Mouse (Mus musculus) megakaryocyte, embryonic 14.5 days (primary cell): ENCODE data around the gene Rilp. TPM values are rescaled to one million over a fixed set of nuclear protein-coding genes. Genes with fewer than 3 reads are reported as not detected.

Experiments
- H3K27me3 ChIP-seq: replicated peaks from 2 replicates; pipeline ENCODE3; 2012; ENCODE audit warnings: inconsistent platforms
- H3K36me3 ChIP-seq: replicated peaks from 2 replicates; pipeline ENCODE3; 2012; ENCODE audit warnings: low read length, inconsistent platforms, mixed read lengths
- H3K4me1 ChIP-seq: 2 replicates; pipeline ENCODE4 v1.6.1; 2012; ENCODE audit warnings: inconsistent platforms
- H3K4me3 ChIP-seq: replicated peaks from 2 replicates; pipeline ENCODE3; 2012; ENCODE audit warnings: moderate library complexity, mild to moderate bottlenecking, inconsistent platforms
- H3K9me3 ChIP-seq: 2 replicates; pipeline ENCODE4 v1.6.1; 2012; ENCODE audit warnings: inconsistent platforms
- FLI1 ChIP-seq: IDR thresholded peaks from 2 replicates; pipeline ENCODE4 v1.6.1; 2012; ENCODE audit warnings: low read length, inconsistent platforms, mixed read lengths
- GATA1 ChIP-seq: IDR thresholded peaks from 3 replicates; pipeline ENCODE4 v1.6.1; 2012; ENCODE audit warnings: mixed read lengths, low read length, inconsistent platforms, borderline replicate concordance
- polyA plus RNA-seq: library from polyadenylated mRNA; stranded (reverse); fragments of >175 nt; gene quantifications from 2 replicates; pipeline ENCODE4 v1.2.3, GENCODE M21; 2012; ENCODE audit warnings: low replicate concordance; ENCODE audit not compliant: insufficient read depth

The Rilp gene
- polyA plus RNA-seq, 1 experiment: 9.5 TPM

GRCm38 (mm10) chr11:75465051-75465450 lies 44.8 kb upstream of the Rilp start:
- Histone ChIP-seq H3K9me3 (peaks cover 7% of the 10 kb centered on the region; the same call in 1 of the 2 replicates), H3K36me3 (peaks cover 45% of the 10 kb centered on the region), H3K4me3 (peak overlapping the region; percentile 82), H3K4me1 (peaks cover 70% of the 10 kb centered on the region), H3K27me3 (no peaks in the 10 kb centered on the region)
- TF ChIP-seq GATA1 (no peak), FLI1 (no peak)

GRCm38 (mm10) chr11:75466731-75467505 lies 43.0 kb upstream of the Rilp start:
- Histone ChIP-seq H3K4me3 (no peak overlapping the region), H3K36me3 (peaks cover 45% of the 10 kb centered on the region), H3K4me1 (peaks cover 62% of the 10 kb centered on the region), H3K9me3 (peaks cover 7% of the 10 kb centered on the region; the same call in 1 of the 2 replicates), H3K27me3 (no peaks in the 10 kb centered on the region)
- TF ChIP-seq FLI1 (no peak), GATA1 (no peak)

GRCm38 (mm10) chr11:75467512-75468215 lies 42.2 kb upstream of the Rilp start:
- Histone ChIP-seq H3K36me3 (peaks cover 45% of the 10 kb centered on the region), H3K4me1 (peaks cover 60% of the 10 kb centered on the region), H3K9me3 (peaks cover 7% of the 10 kb centered on the region; the same call in 1 of the 2 replicates), H3K4me3 (peak overlapping the region; percentile 77), H3K27me3 (no peaks in the 10 kb centered on the region)
- TF ChIP-seq GATA1: no peak
- TF ChIP-seq FLI1: no peak

GRCm38 (mm10) chr11:75468410-75468809 lies 41.5 kb upstream of the Rilp start:
- Histone ChIP-seq H3K36me3 (peaks cover 39% of the 10 kb centered on the region), H3K9me3 (peaks cover 7% of the 10 kb centered on the region; the same call in 1 of the 2 replicates), H3K4me3 (peak overlapping the region; percentile 77), H3K27me3 (no peaks in the 10 kb centered on the region), H3K4me1 (peaks cover 60% of the 10 kb centered on the region)
- no peak for TF ChIP-seq GATA1
- no peak for TF ChIP-seq FLI1

- Histone ChIP-seq H3K36me3 (peaks cover 31% of the 10 kb centered on the region), H3K27me3 (no peaks in the 10 kb centered on the region), H3K9me3 (peaks cover 8% of the 10 kb centered on the region; the same call in 1 of the 2 replicates), H3K4me3 (no peak overlapping the region), H3K4me1 (peaks cover 55% of the 10 kb centered on the region)
- TF ChIP-seq FLI1 (no peak), GATA1 (no peak)
Observed at GRCm38 (mm10) chr11:75469261-75469660, 40.6 kb upstream of the Rilp start.

- Histone ChIP-seq H3K4me3 (no peak overlapping the region), H3K36me3 (peaks cover 17% of the 10 kb centered on the region), H3K9me3 (peaks cover 7% of the 10 kb centered on the region), H3K27me3 (no peaks in the 10 kb centered on the region), H3K4me1 (peaks cover 41% of the 10 kb centered on the region)
- TF ChIP-seq GATA1 (no peak), FLI1 (no peak)
Observed at GRCm38 (mm10) chr11:75470675-75471074, 39.2 kb upstream of the Rilp start.

GRCm38 (mm10) chr11:75472469-75473081 lies 37.3 kb upstream of the Rilp start:
- H3K4me1 ChIP-seq: peaks cover 29% of the 10 kb centered on the region
- no peak overlapping the region for H3K4me3 ChIP-seq
- peaks cover 3% of the 10 kb centered on the region for H3K36me3 ChIP-seq
- no peaks in the 10 kb centered on the region for H3K27me3 ChIP-seq
- peaks cover 7% of the 10 kb centered on the region for H3K9me3 ChIP-seq
- TF ChIP-seq GATA1 (no peak), FLI1 (no peak)

GRCm38 (mm10) chr11:75473376-75473775 lies 36.5 kb upstream of the Rilp start:
- H3K4me3 ChIP-seq: no peak overlapping the region
- no peak for TF ChIP-seq FLI1
- H3K4me1 ChIP-seq: peaks cover 21% of the 10 kb centered on the region
- no peaks in the 10 kb centered on the region for H3K27me3 ChIP-seq
- peaks cover 3% of the 10 kb centered on the region for H3K36me3 ChIP-seq
- H3K9me3 ChIP-seq: peaks cover 7% of the 10 kb centered on the region

- peaks cover 32% of the 10 kb centered on the region for H3K36me3 ChIP-seq
- no peaks in the 10 kb centered on the region for H3K9me3 ChIP-seq
- H3K27me3 ChIP-seq: no peaks in the 10 kb centered on the region
- no peak for TF ChIP-seq FLI1
- H3K4me1 ChIP-seq: peaks cover 31% of the 10 kb centered on the region
- H3K4me3 ChIP-seq: peak overlapping the region; percentile 98
Observed at GRCm38 (mm10) chr11:75486192-75486591, 23.7 kb upstream of the Rilp start.

GRCm38 (mm10) chr11:75486601-75487285 lies 23.2 kb upstream of the Rilp start, which contains the start of gene Prpf8:
TSS of gene Prpf8 (plus strand) at chr11:75486816.
- TF ChIP-seq FLI1 (no peak), GATA1 (no peak)
- Histone ChIP-seq H3K36me3 (peaks cover 38% of the 10 kb centered on the region), H3K9me3 (no peaks in the 10 kb centered on the region)

More at GRCm38 (mm10) chr11:75486601-75487285, 23.2 kb upstream of the Rilp start, which contains the start of gene Prpf8:
- Histone ChIP-seq H3K27me3 (no peaks in the 10 kb centered on the region), H3K4me3 (peak within 1 kb of the TSS; percentile 98), H3K4me1 (peaks cover 28% of the 10 kb centered on the region)
